Mouse (Mus musculus): ENCODE data around the gene Sp2.

DNA sequence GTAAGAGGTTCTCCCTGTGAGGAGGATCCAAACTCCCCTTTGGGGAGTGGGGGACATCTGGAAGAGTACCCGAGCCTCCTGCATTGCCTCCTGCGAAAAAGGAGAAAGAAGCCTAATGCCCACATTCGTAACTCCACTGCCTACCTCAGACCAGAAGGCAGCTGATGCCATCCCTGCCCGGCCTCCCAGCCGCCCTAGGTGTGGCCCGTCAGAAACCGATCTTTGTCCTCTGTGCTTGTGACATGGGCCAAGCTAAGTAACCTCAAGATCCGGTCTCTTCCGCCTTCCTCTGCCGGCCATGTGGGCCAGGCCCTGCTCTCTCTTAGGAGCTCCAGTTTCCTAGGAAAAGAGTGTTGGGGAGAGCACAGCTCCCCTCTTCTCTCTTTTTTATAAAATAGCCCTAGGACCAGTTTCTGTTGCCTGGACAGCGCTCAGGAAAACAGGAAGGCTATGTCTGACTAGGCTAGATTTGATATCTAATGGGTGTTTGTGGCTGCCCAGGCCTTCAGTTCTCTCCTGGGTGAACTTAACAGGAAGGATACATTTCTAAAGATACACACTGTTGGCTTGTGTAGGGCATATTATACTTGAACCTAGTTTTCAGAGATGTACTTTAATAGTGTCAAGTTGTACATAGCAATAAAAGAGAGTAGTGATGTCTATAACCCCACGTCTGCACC is 57.1 kb downstream of the Sp2 start:
- no peak for TF ChIP-seq CTCF (IDR thresholded peaks at IDR 0.05)
- no peak for TF ChIP-seq POLR2A (IDR thresholded peaks at IDR 0.05; ENCODE audit: insufficient read depth, low read depth, low read length)
